Mouse (Mus musculus): ENCODE data around the gene Relb. TPM values are rescaled to one million over a fixed set of nuclear protein-coding genes. Genes with fewer than 3 reads are reported as not detected.

Gene Relb
- total and polyA plus RNA-seq, 3 experiments: 44.0 to 59.6 (median 58.1) TPM

DNA sequence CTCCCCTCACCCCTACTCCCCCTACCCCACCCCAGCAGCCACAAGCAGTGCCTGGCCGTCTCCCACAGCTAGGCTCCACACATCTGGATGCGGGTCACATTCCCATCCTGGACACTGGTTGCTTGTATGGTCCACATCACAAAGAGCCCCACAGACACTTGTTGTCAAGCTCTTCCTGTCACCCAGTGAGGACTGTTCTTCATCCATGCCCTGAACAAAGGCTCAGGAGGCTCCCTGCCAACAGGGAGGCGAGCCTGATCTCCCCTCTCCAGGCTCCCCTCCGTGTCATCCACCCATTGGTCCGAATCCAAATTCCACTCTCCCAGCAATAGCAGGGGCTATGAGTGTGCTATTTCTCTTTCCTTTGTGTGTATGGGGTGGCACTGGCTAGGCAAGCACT lies 28.7 kb downstream of the Relb start:
- TF ChIP-seq PAX5 (IDR thresholded peaks at IDR 0.05; ENCODE audit: low read length) (no peak), ETS1 (conservative IDR thresholded peaks at IDR 0.05; ENCODE audit: low read depth, low read length) (no peak), MEF2A (IDR thresholded peaks at IDR 0.05; ENCODE audit: borderline replicate concordance, low read depth, low read length) (no peak), BHLHE40 (IDR thresholded peaks at IDR 0.05; ENCODE audit: low read depth, low read length) (no peak), JUND (conservative IDR thresholded peaks at IDR 0.05; ENCODE audit: low read depth, low read length) (no peak), IRF4 (IDR thresholded peaks at IDR 0.05; ENCODE audit: low read depth, low read length) (no peak), POLR2A (IDR thresholded peaks at IDR 0.05; ENCODE audit: low read depth, low read length) (no peak), NRF1 (IDR thresholded peaks at IDR 0.05; ENCODE audit: low read depth, low read length) (no peak), CTCF (conservative IDR thresholded peaks at IDR 0.05 in 1 of 2, IDR thresholded peaks at IDR 0.05 in 1 of 2; ENCODE audit: low read depth in 2 of 2, low read length in 2 of 2) (no peak), SMC3 (IDR thresholded peaks at IDR 0.05; ENCODE audit: low read depth, low read length) (no peak), ZNF384 (IDR thresholded peaks at IDR 0.05; ENCODE audit: low read depth, low read length) (no peak), UBTF (IDR thresholded peaks at IDR 0.05; ENCODE audit: low read depth, low read length) (no peak), MAZ (IDR thresholded peaks at IDR 0.05; ENCODE audit: low read depth, low read length) (no peak), EP300 (IDR thresholded peaks at IDR 0.05; ENCODE audit: low read length) (no peak), ZC3H11A (IDR thresholded peaks at IDR 0.05; ENCODE audit: low read depth, low read length) (no peak), E2F4 (IDR thresholded peaks at IDR 0.05; ENCODE audit: insufficient replicate concordance, low read depth, low read length) (no peak), MXI1 (IDR thresholded peaks at IDR 0.05; ENCODE audit: low read depth, low read length) (no peak)
- DNase-seq (ENCODE audit: extremely low read depth): no peak
- in situ Hi-C loops (cut with MboI; ENCODE audit: low pct_ligation_motif_present, low pct_unique_long_range_greater_than_20kb, low sequenced_read_pairs) (no loop called here), dilution Hi-C loops (cut with MboI; ENCODE audit: extremely low pct_ligation_motif_present, extremely low pct_unique_long_range_greater_than_20kb, low sequenced_read_pairs) (no loop called here)
- Histone ChIP-seq H3K4me1 (ENCODE audit: control insufficient read depth in 1 of 2, insufficient read depth in 2 of 2) (peaks cover 11 to 56% of the 10 kb centered on the region in 2 experiments; a peak in 3 of 4 replicates), H3K4me2 (ENCODE audit: insufficient read depth, low read depth, poor library complexity, severe bottlenecking) (no peak overlapping the region), H3K4me3 (replicated peaks in 1 of 3; ENCODE audit: low read depth in 2 of 3, low read length in 2 of 3, poor library complexity in 1 of 3) (no peak overlapping the region), H3K79me2 (replicated peaks; ENCODE audit: control insufficient read depth, extremely low read depth, insufficient read depth, poor library complexity, severe bottlenecking) (peaks cover 48% of the 10 kb centered on the region), H3K27me3 (replicated peaks) (no peaks in the 10 kb centered on the region), H3K27ac (ENCODE audit: insufficient read depth, low read depth) (no peak overlapping the region), H3K9me3 (replicated peaks; ENCODE audit: low read length) (no peaks in the 10 kb centered on the region), H3K9ac (ENCODE audit: insufficient read depth, low read depth) (no peak overlapping the region), H3K36me3 (replicated peaks in 1 of 2; ENCODE audit: control insufficient read depth in 1 of 2, insufficient read depth in 1 of 2, low read length in 1 of 2) (peaks cover 44 to 72% of the 10 kb centered on the region in 2 experiments)

DNA sequence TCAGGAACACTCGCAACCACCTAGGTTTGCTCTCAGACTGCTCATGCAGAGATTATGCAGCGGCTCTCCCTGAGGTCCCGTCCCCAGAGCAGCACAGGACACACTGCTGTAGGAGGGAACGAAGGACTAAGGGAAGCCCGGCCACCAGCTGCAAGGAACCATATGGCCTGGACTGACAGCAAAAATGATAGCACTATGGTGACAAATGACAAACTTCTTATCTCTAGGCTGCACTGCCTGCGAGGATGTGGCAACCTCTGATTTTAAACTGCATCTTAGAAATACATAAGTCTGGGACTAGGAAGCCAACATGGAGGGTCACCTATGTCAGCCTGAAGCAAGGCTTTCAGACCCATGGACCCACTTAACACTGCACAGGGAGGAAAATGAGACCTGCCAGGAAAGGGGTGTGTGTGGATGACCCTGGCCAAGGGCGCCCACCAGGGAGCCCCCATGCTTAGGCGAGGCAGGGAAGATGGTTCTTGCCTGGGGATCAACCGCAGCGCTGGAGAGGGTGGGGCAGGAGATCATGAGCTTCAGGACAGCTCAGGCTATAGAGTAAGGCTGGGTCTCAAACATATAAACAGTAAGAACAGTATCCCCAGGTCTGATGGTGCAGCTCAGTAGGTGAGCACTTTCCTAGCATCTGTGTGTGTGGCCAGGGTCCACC lies 36.0 kb downstream of the Relb start:
- Histone ChIP-seq H3K9me3 (replicated peaks; ENCODE audit: low read length) (no peaks in the 10 kb centered on the region), H3K4me1 (ENCODE audit: control insufficient read depth in 1 of 2, insufficient read depth in 2 of 2) (peaks cover 0 to 18% of the 10 kb centered on the region in 2 experiments; a peak in 2 of 4 replicates), H3K4me3 (replicated peaks in 1 of 3; ENCODE audit: low read depth in 2 of 3, low read length in 2 of 3, poor library complexity in 1 of 3) (no peak overlapping the region), H3K79me2 (replicated peaks; ENCODE audit: control insufficient read depth, extremely low read depth, insufficient read depth, poor library complexity, severe bottlenecking) (peaks cover 6% of the 10 kb centered on the region; the same call in 1 of the 2 replicates), H3K27me3 (replicated peaks) (no peaks in the 10 kb centered on the region), H3K36me3 (replicated peaks in 1 of 2; ENCODE audit: control insufficient read depth in 1 of 2, insufficient read depth in 1 of 2, low read length in 1 of 2) (peaks cover 84 to 94% of the 10 kb centered on the region in 2 experiments), H3K27ac (ENCODE audit: insufficient read depth, low read depth) (no peak overlapping the region), H3K9ac (ENCODE audit: insufficient read depth, low read depth) (no peak overlapping the region), H3K4me2 (ENCODE audit: insufficient read depth, low read depth, poor library complexity, severe bottlenecking) (no peak overlapping the region)
- in situ Hi-C loops (cut with MboI; ENCODE audit: low pct_ligation_motif_present, low pct_unique_long_range_greater_than_20kb, low sequenced_read_pairs) (no loop called here), dilution Hi-C loops (cut with MboI; ENCODE audit: extremely low pct_ligation_motif_present, extremely low pct_unique_long_range_greater_than_20kb, low sequenced_read_pairs) (no loop called here)
- TF ChIP-seq MYC (IDR thresholded peaks at IDR 0.05; ENCODE audit: low read depth, low read length) (no peak), MAZ (IDR thresholded peaks at IDR 0.05; ENCODE audit: low read depth, low read length) (no peak), CHD1 (IDR thresholded peaks at IDR 0.05; ENCODE audit: low read depth, low read length) (no peak), TCF12 (IDR thresholded peaks at IDR 0.05; ENCODE audit: low read depth, low read length) (no peak), MAFK (IDR thresholded peaks at IDR 0.05; ENCODE audit: insufficient replicate concordance, low read length) (no peak), RCOR1 (conservative IDR thresholded peaks at IDR 0.05; ENCODE audit: low read depth, low read length) (no peak), POLR2AphosphoS2 (IDR thresholded peaks at IDR 0.05; ENCODE audit: low read depth, low read length) (no peak), MXI1 (IDR thresholded peaks at IDR 0.05; ENCODE audit: low read depth, low read length) (no peak), ZC3H11A (IDR thresholded peaks at IDR 0.05; ENCODE audit: low read depth, low read length) (no peak), MAX (IDR thresholded peaks at IDR 0.05; ENCODE audit: low read length) (no peak), ELF1 (IDR thresholded peaks at IDR 0.05; ENCODE audit: low read depth, low read length) (no peak), EP300 (IDR thresholded peaks at IDR 0.05; ENCODE audit: low read length) (no peak), ZKSCAN1 (IDR thresholded peaks at IDR 0.05; ENCODE audit: borderline replicate concordance, low read depth, low read length) (no peak)
- no peak for DNase-seq (ENCODE audit: extremely low read depth)
